Mouse (Mus musculus) urinary bladder, postnatal 25 days (tissue): ENCODE measurements around the gene Sbpl.

ENCODE experiments used
- DNase-seq: peaks from one replicate; pipeline ENCODE4 v3.0.0; 2022; ENCODE audit warnings: low spot score

The Sbpl gene

GRCm38 (mm10) chr17:23955174-23955573 is at the start of gene Sbpl:
TSS of gene Sbpl (minus strand) at chr17:23955274.
- DNase-seq: no peak

GRCm38 (mm10) chr17:24004071-24004665 is 49.1 kb upstream of the Sbpl start:
- DNase-seq: no peak

GRCm38 (mm10) chr17:24000404-24000803 is 45.3 kb upstream of the Sbpl start:
- no peak for DNase-seq

- DNase-seq: peak; percentile 45
Observed at GRCm38 (mm10) chr17:23998383-23998782, 43.3 kb upstream of the Sbpl start.

- DNase-seq: peak; percentile 67
Observed at GRCm38 (mm10) chr17:23997901-23998300, 42.8 kb upstream of the Sbpl start, which contains the start of gene Prss22. TSS of gene Prss22 (minus strand) at chr17:23998100.

GRCm38 (mm10) chr17:23995421-23995820 is 40.3 kb upstream of the Sbpl start:
- DNase-seq: no peak

- no peak for DNase-seq
Observed at GRCm38 (mm10) chr17:23994667-23995066, 39.6 kb upstream of the Sbpl start.

- peak; percentile 94 for DNase-seq
Observed at GRCm38 (mm10) chr17:23993559-23994428, 38.7 kb upstream of the Sbpl start.

- DNase-seq: no peak
Observed at GRCm38 (mm10) chr17:23992789-23993553, 37.9 kb upstream of the Sbpl start.

- no peak for DNase-seq
Observed at GRCm38 (mm10) chr17:23989802-23990201, 34.7 kb upstream of the Sbpl start.

GRCm38 (mm10) chr17:23984989-23985388 is 29.9 kb upstream of the Sbpl start:
- no peak for DNase-seq

- DNase-seq: no peak
Observed at GRCm38 (mm10) chr17:23982912-23983311, 27.8 kb upstream of the Sbpl start.

GRCm38 (mm10) chr17:23980297-23980909 is 25.3 kb upstream of the Sbpl start, which contains the start of gene Prss30:
TSS of gene Prss30 (minus strand) at chr17:23980566.
- DNase-seq: no peak

GRCm38 (mm10) chr17:23979471-23979870 is 24.4 kb upstream of the Sbpl start:
- no peak for DNase-seq

- no peak for DNase-seq
Observed at GRCm38 (mm10) chr17:23976665-23977064, 21.6 kb upstream of the Sbpl start.

- no peak for DNase-seq
Observed at GRCm38 (mm10) chr17:23971315-23971714, 16.2 kb upstream of the Sbpl start.

GRCm38 (mm10) chr17:23969231-23969630 is 14.2 kb upstream of the Sbpl start:
- peak; percentile 79 for DNase-seq

- no peak for DNase-seq
Observed at GRCm38 (mm10) chr17:23968780-23969179, 13.7 kb upstream of the Sbpl start.

GRCm38 (mm10) chr17:23966658-23967401 is 11.8 kb upstream of the Sbpl start:
- DNase-seq: no peak

GRCm38 (mm10) chr17:23965805-23966425 is 10.8 kb upstream of the Sbpl start:
- DNase-seq: no peak

GRCm38 (mm10) chr17:23961573-23962122 is 6.6 kb upstream of the Sbpl start:
- DNase-seq: no peak
